Mouse (Mus musculus): Measurements from ENCODE around the gene Pde11a.

DNA sequence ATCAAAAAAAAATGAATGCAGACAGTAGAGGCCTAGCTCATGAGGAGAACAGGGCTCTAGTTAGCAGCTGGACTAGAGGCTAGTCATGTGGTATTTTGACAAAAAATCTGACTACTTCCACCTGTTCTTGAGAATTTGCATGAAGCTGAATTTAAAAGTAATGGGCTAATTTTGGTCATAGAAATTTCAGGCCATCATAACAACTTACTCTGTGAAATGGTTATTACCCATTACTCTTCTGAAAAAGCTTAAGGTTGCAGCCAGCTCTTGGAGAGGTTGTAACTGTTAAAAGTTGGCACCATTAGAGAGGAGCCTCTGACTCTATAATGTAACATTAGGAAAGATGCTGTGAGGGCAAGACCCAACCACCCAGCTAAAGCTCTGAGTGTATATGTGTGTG, 48.0 kb upstream of the Pde11a start:
- no peak for TF ChIP-seq CTCF (conservative IDR thresholded peaks at IDR 0.05; ENCODE audit: insufficient read depth, insufficient read length, low read depth, low read length)
- TF ChIP-seq POLR2A (IDR thresholded peaks at IDR 0.05; ENCODE audit: low read depth, low read length): no peak
